Mouse (Mus musculus) inflammation-experienced regulatory T-cells (primary cell): ENCODE results near the gene Prrt3. TPM values are rescaled to one million over a fixed set of nuclear protein-coding genes. Genes with fewer than 3 reads are reported as not detected.

Experiments used
- polyA plus RNA-seq, 2 experiments: library from polyadenylated mRNA; unstranded; fragments of 100-300 nt; shearing (Covaris generic); gene quantifications; one replicate each; pipeline ENCODE4 v1.2.1; 2017

Prrt3 gene
- polyA plus RNA-seq = under 1 TPM; 0.35 to 0.73 TPM

DNA sequence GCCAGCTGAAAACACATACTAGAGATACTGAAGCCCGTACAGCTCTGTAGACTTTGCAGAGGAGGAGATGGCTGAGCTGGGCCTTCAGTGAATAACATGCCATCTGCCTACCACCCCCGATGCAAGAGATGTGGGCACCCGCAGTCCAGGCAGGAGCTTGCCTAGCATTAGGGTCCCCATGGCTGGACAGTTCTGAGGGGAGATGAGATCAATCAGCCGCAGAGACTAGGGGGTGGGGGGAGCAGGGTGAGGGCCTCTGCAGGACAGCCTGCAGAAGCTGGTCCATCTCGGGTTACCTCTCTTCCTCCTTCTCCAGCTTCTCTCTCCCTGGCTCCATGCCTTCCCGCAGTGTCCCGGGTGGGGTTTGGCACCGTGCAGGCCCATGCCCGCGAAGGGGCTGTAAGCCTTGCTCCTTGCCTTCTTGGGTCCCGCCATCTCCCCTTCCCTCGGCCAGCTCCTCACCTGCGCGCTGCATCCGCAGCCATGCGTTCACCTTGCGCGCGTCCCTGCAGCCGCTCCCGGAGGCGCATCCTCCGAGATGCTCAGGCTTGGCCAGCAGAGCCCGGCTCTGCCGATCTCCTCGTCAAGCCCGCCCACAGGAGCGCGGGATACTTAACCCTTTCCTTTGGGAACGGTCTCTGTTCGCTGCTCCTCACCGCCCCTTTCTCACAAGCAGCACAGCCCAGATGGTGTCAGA is at the start of gene Prrt3:
Gene Prrt3, minus strand, starts transcription at position 544 of the 697 bp plus-strand sequence.

GRCm38 (mm10) chr6:113530932-113531839 is 29.5 kb upstream of the Prrt3 start, which contains the start of the genes Emc3 and Fancd2:
Gene Emc3, minus strand, starts transcription at chr6:113531652.
Gene Fancd2, plus strand, starts transcription at chr6:113531682.

DNA sequence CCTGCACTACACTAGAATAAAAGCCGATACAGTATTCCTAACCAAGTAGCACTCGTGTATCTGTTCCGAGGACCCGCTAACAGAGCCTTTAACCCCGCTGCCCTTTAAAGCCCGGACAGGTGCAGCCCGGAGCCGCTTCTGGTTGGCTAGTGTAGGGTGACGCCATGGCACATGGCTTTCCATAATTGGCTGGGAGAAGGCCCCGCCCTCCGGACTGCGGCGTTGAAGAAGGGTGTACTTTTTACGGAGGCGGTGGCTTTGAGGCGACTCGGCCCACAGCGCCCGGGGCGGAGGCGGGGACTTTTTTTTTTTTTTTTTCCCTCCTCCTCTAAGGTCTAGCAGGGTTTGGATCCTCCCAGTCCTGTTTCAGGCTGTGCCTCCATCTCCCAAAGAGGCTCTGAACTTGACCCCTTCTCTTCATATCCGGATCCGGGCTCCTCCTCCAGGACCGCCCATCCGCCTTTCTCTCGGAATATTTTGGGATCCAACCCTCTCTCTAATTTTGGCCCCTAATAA is 18.6 kb downstream of the Prrt3 start, which contains the start of gene Creld1:
Gene Creld1, plus strand, starts transcription at position 198 of the 516 bp plus-strand sequence.

GRCm38 (mm10) chr6:113471297-113471936 is 30.3 kb downstream of the Prrt3 start, which contains the start of gene Il17rc:
Gene Il17rc, plus strand, starts transcription at chr6:113471427.

DNA sequence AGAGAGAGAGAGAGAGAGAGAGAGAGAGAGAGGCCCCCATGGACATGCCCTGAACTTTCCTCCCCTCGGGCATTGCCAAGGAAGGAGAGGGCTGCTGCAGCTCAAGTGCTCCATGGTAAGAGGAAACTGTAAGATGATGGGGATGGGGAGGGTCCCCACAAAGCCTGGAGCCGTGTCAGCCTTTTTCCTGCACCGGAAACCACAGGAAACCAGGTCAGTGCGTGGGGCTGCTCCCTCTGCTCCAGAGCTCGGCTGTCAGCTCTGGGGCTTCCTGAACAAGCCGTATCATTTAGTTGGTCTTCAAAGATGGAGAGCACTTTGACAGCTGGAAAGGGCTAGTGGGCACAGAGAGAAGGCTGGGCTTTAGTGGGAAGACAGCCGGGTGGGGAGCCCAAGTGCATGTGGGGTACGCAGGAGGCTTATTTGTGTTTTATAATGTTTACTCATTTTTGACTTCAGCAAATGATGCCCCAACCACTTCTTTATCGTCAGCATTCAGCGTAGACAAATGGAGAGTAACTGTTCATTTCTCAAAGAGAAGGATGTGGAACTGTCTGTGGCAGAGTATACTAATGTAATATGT is 43.7 kb downstream of the Prrt3 start, which contains the start of gene Il17re:
Gene Il17re, plus strand, starts transcription at position 533 of the 583 bp plus-strand sequence.

Other genes starting within 250 kb of the Prrt3 start
- gene Cpne9, start 219.6 kb downstream of the Prrt3 start, polyA plus RNA-seq = 1 to 10 TPM in 1 of 2 experiments, under 1 TPM in 1; 0.48 to 3.1 TPM
- 10 to 100 TPM; 42.3 to 65.8 TPM for gene Brpf1, start 194.8 kb downstream of the Prrt3 start, polyA plus RNA-seq
- 10 to 100 TPM; 12.9 to 15.0 TPM for gene Ogg1, start 175.0 kb downstream of the Prrt3 start, polyA plus RNA-seq
- 1 to 10 TPM; 2.1 to 3.6 TPM for gene Camk1, start 157.9 kb downstream of the Prrt3 start, polyA plus RNA-seq
- 10 to 100 TPM; 51.2 to 56.4 TPM for gene Tada3, start 124.0 kb downstream of the Prrt3 start, polyA plus RNA-seq
- gene Arpc4, start 123.8 kb downstream of the Prrt3 start, polyA plus RNA-seq = 100 to 1,000 TPM; 468 to 469 TPM
- gene Ttll3, start 112.7 kb downstream of the Prrt3 start, polyA plus RNA-seq = 10 to 100 TPM; 15.7 to 18.9 TPM
- 10 to 100 TPM; 17.1 to 17.9 TPM for gene Rpusd3, start 82.6 kb downstream of the Prrt3 start, polyA plus RNA-seq
- 1 to 10 TPM in 1 of 2 experiments, not detected in 1; 1.4 TPM for gene Cidec, start 66.2 kb downstream of the Prrt3 start, polyA plus RNA-seq
- 10 to 100 TPM; 48.3 to 61.5 TPM for gene Jagn1, start 59.4 kb downstream of the Prrt3 start, polyA plus RNA-seq
- 1 to 10 TPM in 1 of 2 experiments, under 1 TPM in 1; 0.54 to 7.3 TPM for gene Il17re, start 43.4 kb downstream of the Prrt3 start, polyA plus RNA-seq
- gene Il17rc, start 30.5 kb downstream of the Prrt3 start, polyA plus RNA-seq = under 1 TPM; 0.31 to 0.89 TPM
- 10 to 100 TPM in 1 of 2 experiments, 1 to 10 TPM in 1; 9.9 to 12.6 TPM for gene Creld1, start 18.6 kb downstream of the Prrt3 start, polyA plus RNA-seq
- 10 to 100 TPM; 82.2 to 89.7 TPM for gene Emc3, start 29.7 kb upstream of the Prrt3 start, polyA plus RNA-seq
- gene Fancd2, start 29.8 kb upstream of the Prrt3 start, polyA plus RNA-seq = 1 to 10 TPM; 3.4 to 6.1 TPM
- gene Fancd2os, start 98.8 kb upstream of the Prrt3 start, polyA plus RNA-seq = not detected
- gene Brk1, start 102.8 kb upstream of the Prrt3 start, polyA plus RNA-seq = 100 to 1,000 TPM; 225 to 236 TPM
- 10 to 100 TPM; 28.3 to 29.5 TPM for gene Vhl, start 122.0 kb upstream of the Prrt3 start, polyA plus RNA-seq
- gene Irak2, start 136.5 kb upstream of the Prrt3 start, polyA plus RNA-seq = 10 to 100 TPM; 41.7 to 44.1 TPM
- gene Tatdn2, start 195.1 kb upstream of the Prrt3 start, polyA plus RNA-seq = 1 to 10 TPM; 8.0 to 8.2 TPM
- under 1 TPM in 1 of 2 experiments, not detected in 1; 0.30 TPM for gene Ghrl, start 217.9 kb upstream of the Prrt3 start, polyA plus RNA-seq
- 100 to 1,000 TPM; 162 to 166 TPM for gene Sec13, start 238.8 kb upstream of the Prrt3 start, polyA plus RNA-seq